Mouse (Mus musculus) frontal cortex, postnatal 25 days (tissue): Measurements from ENCODE around the gene Spef1.

Source experiments
- DNase-seq, 2 experiments: peaks; one replicate each; pipeline ENCODE4 v3.0.0; 2022; ENCODE audit warnings: low spot score in 2 of 2

Spef1 gene

DNA sequence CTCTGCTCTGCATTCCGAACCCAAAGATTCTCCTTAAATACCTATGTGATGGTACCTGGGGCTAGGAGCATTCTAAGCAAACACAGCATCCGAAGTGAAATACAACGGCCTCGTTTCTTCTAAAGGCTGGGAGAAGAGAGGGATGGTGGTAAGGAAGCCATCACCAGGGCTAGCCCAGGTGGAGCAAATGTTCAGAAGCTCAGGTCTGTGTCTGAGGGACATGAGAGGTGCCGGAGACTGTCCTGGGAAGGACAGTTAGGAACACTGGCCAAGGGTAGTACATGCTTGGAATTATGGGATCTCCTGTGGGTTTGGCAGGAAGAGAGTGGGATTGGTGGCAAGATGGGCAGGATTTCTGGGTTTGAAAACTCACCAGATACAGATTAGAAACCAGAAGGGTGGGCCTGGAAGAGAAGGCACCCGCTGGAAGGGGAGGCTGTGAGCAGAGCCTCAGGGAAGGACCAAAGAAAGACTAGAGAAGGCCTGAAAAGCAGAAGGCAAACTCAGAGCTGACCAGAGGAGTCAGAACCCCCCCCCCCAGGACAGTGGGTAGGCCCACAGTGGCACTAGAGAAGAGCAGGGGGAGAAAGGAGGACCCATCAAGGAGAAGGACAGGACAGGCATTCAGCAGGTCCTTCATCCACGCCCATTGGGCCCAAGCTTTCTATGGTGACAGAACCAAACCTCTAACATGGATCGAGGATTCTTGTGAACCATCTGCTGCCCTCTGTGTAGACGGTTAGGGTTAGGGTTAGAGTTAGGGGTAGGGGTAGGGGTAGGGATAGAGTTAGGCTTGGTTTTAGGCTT, 61.7 kb downstream of the Spef1 start:
- no peak for DNase-seq

DNA sequence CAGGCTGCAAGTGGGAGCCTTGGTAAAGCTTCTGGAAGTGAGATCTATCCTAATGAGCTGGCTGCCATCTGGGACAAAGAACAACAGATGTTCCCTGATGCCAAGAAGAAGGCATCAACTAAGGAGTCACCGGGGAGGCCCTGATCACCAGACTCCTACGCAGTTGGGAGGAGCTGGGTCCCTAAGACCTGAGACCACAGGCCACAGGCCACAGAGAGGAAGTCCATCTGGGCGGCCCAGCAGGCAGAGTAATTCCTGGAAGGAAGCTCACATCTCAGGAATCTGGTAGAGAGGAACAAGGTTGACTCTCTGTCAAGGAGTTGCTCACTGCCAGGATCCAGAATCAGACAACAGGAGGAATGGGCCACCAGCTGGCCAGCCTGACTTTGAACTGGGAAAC, 62.9 kb downstream of the Spef1 start:
- no peak for DNase-seq
